Mouse (Mus musculus) CD4-positive helper T cell, adult 2 months (primary cell): ENCODE results near the gene Myo15b.
A peak's percentile ranks its signal among the peaks of the same experiment; 100 is the strongest.

Experiments used
- DNase-seq: peaks from one replicate; pipeline ENCODE4 v3.0.0-alpha.2; 2012; ENCODE audit warnings: low read depth, missing footprints, low spot score

Myo15b gene

DNA sequence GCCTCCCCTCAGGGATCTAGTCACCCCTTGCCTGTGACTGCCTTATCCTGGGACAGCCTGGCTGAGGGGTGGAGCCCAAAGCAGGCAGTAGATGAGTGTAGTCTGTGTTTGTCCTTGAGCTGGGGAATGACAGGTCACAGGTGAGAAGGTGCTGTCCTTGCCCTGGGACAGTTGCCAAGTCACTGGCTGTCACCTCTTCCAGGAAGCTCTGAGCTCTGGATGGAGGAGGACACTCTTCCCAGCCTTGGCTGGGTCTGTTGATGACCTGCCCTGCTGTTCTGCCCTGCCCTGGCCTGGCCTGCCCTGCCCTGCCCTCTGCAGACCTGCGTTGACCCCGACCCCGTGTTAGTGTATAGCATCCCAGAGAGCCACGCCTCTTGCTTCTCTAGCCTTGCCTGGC is 14.2 kb downstream of the Myo15b start:
- DNase-seq: no peak

DNA sequence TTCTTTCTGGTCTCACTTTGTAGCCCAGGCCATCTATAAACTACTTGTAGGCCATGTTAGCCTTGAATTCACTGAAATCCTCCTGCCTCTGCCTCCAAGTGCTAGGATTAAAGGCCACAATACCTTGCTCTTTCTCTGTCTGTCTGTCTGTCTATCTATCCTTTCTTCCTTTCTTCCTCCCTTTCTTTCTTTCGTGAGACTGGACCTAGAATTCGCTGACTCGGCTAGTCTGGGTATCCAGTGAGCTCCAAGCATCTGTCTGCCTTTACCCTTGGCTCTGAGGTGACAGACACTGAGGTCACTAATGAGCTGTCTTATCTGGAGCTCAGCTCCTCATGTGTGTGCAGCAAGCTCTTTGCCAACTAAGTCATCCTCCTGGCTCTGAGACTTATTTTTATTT is 17.7 kb downstream of the Myo15b start:
- DNase-seq: no peak

DNA sequence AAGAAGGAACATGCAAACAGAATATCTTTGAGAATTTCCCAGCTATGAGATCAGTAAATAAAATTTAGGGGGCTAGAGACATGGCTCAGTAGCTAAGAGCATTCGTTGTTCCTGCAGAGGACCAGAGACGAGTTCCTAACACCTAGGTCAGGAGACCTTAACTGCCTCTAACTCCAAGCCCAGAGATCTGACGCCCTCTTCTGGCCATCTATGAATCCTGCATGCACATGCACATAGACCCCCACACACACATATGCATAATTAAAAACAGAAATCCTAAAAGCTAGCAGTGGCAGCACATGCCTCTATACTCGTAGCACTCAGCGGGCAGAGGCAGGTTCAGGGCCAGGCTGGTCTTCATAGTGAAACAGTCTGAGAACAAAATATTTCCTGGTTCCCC is 18.2 kb downstream of the Myo15b start:
- no peak for DNase-seq

DNA sequence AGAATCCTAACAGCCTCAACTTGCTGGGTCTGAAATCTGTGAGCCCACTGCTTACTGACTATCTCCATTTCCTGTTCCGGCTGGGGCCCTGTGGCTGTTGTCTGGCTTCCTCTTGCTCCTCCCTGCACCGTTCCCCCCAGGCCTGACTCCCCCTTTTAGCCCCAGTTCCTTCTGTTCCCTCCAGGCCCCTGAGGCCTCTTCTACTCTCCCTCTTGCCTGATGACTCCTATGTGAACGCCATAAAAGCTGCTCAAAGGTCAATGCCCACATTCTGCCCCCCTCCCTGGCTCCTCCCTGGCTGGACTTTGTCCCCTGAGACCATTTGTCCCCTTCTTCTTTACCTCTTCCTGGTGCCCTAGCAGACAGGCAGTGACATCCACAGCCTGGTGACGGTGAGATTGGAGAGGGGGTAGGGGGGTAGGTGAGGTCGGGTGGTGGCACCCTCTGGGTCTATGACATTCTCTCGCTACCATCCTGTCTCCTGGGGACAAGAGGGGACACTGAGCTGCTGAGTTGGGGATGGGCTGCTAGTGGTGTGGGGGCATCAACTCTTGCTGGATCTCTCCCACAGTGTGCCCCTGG is 19.1 kb downstream of the Myo15b start:
- DNase-seq: no peak

DNA sequence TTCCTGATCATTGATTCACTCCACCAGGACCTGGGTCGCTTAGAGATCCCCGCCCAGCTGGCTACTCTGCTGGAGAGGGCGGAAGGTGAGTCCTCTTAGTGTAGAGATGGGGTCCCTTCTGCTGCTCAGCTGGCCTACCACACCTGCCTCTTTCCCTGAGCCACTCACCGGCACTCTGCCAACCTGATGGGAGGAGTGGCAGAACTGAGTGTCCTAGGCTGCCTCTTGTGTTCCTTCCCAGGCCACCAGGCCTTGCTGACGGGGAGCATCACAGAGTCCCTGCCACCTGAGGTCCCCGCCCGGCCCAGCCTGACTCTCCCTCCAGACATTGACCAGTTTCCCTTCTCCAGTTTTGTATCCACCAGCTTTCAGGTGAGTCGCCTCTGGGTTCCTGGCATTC is 19.9 kb downstream of the Myo15b start:
- DNase-seq: no peak

DNA sequence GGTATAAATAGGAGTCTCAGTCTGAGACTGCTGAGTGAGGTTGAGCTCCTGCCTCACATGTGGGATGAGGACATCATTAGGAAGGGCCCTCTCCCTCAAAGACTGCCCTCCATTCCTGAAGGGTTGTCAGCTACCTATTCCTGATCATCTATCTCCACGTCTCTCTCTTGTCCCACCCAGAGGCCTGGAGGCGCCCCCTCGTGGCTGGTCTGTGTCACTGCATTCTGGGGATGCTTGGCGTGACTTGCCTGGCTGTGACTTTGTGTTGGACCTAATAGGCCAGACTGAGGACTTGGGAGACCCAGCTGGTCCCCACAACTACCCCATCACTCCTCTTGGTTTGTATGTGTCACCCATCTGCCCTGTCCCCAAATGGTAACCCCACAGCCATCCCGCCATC is 22.8 kb downstream of the Myo15b start:
- DNase-seq: peak; percentile 46

DNA sequence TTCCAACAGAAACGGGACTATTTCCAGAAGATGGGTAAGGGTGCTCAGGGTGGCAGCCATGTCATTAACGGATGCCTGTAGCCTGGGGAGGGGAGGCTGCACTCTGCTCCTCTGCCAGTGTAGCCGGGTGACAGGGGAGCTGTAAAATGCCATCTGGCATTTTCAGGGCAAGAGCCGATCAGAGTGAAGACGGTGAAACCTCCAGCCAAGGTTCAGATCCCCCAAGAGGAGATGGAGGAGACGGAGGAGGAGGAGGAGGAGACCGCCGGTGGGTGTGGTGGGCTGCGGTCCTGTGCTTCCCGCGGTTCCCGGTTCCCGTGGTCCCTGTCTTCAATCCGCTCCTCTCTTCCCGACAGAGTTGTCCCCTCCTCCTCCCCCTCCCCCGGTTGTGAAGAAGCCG is 25.0 kb downstream of the Myo15b start:
- DNase-seq: no peak

DNA sequence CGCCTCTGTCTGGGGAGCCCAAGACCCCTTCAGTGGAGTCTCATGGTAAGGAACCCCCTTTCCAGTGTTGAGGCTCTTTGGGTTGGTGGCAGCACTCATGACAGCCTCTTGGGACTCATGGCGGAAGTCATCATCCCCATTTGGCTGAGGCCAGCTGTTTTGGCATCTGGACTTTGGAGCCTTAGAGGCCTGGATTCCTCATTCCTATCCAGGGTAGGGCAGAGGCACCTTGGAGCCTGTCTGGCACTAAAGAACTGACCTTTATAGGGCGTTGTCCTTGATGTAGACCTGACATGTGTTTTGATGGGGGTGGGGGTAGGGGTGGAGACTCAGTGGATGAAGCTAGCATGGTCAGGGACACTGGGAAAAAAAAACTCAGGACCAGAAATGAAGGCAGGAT is 26.2 kb downstream of the Myo15b start:
- DNase-seq: no peak

DNA sequence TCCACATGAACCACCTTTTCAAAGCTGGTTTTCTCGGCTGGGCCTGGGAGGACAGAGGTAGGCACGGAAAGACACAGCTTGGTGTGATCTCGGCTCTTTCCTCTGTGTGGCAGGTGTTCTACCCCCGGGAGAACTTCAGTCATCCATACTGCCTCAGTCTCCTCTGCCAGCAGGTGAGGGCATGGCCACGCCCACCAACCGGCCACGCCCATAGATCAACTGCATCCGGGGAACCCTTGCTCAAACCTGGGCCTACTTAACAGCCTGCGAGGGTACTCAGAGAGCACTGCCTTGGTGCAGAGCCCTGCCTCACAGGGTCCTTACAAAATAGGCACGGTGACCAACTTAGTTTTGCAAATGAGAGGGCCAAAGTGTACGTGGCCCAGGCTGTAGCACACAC is 27.1 kb downstream of the Myo15b start:
- no peak for DNase-seq

DNA sequence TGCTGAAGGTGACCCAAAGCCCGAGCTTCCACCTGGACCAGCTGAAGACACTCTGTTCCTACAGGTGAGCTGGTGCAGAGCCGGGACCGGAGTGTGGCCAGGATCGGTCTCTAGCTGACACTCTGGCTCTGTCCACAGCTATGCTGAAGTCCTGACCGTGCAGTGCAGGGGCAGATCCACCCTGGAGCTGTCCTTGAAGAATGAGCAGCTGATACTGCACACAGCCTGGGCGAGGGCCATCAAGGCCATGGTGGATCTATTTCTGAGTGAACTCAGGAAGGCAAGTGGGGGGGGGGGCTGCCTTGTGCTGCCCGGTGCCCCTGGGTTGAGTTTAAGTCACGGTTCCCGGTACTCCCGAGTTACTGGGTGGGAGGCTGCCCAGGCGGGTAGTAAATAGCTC is 28.2 kb downstream of the Myo15b start:
- DNase-seq: no peak

DNA sequence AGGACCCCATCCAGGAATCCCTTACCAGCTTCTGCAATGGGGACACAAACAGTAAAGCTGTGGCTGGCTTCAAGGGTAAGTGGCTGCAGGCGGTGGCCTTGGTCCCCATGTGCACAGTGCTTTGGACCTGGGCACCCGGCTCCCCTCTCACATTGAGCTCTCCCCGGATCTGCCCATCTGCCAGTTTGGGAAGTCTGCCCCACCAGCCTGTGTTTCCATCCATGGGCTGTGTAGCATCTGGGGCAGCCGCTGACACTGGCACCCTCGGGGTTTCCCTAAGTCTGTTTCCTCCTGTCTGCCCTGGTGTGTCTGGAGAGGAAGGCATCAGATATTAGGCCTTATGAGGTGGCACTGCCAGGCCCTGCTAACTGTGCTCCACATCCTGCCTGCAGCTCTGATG is 29.8 kb downstream of the Myo15b start:
- DNase-seq: no peak

DNA sequence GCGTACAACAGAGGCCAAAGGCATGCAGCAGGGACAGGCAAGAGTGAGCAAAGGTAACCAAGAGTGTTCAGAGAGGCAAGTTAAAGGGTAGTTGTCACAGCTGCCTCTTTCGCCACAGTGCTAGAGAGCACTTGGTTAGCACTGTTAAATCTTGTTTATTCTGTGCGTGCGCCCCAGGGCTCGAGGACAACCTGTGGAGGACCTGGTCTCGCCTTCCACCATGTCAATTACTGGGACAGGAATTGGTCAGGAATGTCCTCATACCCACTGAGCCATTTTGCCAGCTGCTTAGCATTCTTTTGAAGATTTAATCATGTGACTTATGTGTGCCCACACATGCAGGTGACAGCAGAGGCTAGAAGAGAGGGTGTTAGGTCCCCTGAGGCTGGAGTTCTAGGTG is 31.0 kb downstream of the Myo15b start:
- DNase-seq: no peak

DNA sequence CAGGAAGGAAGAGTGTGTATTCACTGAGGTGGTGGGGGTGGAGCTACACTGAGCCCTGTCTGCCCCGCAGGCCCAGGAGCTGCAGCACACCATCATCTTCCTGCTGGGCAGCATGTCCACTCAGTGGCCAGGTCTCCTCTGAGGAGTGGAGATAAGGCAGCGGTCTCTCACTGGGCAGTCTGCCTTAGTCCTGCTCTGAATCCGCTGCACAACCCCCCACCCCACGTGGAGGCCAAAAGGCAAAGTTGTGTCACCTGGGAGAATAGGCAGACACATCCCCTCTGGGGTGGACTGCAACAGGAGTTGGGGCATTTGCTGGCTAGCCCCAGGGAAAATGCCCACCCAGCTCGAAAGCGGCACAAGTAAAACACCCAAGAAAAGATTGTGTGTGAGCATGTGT is 34.0 kb downstream of the Myo15b start:
- no peak for DNase-seq

DNA sequence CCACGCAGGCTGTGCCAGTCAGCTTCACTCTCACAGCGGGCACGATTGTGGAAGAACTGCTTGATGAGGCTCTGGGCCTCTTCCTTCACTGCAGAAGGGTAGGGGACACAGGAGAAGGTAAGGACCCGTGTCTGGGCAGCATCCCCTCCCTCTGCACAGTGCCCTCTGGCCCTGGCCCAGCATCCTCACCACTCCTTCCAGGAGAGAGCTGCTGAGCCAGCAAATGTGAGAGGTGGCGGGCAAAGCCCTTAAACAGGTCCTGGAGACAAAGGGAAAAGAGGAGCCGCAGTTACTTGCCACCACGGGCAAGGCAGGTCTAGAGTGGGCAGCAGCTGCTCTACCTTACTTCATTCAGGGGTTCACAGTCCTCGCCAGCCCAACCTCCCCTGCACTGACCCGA is 34.9 kb downstream of the Myo15b start:
- DNase-seq: no peak

DNA sequence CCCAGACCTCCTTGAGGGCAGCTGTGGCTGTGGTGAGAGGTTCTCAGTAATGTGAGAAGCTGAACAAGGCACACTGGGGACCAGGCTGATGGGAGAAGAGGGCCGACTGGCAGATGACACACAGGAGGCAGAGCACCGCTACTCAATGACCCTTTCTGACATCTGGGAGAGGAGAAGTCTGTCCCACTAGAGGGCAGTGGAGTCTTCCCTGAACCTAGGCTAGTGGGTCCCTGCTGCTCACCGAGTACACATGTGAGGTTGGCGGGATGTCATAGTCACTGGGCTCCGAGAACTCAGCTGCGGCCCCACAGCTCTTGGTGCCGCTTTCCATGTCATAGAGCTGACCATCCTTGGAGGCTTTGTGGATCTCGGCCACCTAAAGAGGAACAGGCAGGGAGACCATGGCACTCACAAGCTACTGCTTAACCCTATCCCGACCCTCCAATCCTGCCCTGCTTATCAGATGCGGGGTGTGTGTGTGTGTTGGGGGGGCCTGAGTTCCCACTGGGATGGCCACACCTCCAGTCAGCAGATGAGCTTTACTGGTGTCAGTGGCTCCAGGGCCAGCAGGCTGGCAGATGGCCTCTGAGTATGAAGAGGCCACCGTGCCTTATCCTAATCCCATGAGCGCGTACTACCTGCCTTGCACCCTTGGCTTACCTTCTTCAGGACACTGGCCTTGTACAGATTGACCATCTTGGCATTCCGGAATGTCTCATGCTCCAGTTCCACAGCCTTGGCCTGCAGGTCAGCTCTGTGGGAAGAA is 36.7 kb downstream of the Myo15b start:
- DNase-seq: no peak

DNA sequence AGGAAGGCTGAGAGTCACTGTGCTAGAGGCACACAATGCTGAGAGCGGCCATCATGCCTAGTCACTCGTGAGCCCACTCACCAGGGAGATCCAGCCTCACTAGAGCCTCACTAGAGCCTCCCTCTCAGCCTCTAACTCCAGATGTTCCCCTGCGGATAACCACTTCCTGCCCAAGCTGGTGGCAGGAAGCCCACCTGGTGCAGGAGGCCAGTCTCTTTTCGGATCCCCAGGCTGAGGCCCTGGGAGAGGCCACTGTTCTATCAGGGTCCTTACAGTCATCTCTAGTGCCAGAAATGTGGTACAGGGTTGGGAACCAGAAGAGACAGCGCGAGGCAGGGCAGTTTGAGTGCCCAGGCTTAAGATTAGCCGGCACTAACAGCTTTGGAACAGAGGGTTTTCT is 40.2 kb downstream of the Myo15b start:
- DNase-seq: peak; percentile 58

DNA sequence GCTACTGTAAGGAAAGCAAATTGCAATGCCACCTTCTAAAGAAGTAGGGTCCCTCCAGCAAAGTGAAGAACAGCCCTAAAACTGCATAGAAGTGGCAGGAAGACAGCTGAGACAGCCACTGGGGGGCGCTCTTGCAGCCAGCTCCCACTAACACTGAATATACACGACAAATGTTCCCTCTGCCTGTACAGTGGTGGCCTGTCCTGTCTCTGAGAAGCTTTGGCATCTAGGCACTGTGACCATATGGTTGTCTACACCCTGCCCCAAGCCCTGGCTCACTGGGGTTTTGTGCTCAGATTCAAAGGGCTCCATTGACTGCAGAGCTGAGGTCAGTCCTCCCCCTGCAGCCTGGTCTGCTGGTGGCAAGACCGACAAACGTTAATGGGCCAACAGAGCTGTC is 40.7 kb downstream of the Myo15b start:
- peak; percentile 51 for DNase-seq

DNA sequence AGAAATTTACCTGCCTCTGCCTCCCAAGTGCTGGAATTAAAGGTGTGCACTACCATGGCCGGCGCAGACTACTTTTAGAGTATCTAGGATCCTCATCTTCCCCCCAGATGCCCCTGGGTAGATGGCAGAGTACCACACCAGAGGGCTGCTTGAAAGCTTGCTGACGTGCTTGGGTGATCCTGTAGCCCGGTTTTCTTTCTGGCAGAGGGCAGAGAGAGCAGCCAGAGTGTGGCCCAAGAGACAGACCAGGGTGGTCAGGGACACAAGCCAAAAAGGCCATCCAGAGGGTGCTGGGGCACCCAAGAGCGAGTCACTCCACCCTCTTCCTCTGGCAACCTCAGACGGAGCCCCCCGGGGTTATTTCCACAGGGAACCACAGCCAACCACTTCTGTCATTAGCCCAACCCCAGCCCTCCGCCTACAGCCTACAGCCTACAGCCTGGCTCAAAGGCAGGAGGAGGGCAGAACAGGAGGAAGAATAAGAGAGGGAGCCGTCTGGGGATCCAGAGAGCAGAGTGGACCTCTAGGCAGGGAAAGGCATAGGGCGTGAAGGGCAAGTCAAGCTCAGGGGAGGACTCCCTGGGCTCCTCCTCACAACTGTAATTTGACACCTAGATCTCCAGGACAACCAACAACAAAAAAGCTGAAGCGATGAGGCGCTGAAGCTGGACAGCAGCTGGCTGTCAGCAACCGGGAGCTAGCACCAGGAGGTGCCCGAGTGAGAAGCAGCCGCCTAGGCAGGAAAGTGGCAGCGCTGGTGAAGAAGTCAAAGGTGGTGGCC is 41.5 kb downstream of the Myo15b start, which contains the start of gene Smim5:
Smim5 (plus strand) TSS at position 481 of the 781 bp plus-strand sequence.
- no peak for DNase-seq

DNA sequence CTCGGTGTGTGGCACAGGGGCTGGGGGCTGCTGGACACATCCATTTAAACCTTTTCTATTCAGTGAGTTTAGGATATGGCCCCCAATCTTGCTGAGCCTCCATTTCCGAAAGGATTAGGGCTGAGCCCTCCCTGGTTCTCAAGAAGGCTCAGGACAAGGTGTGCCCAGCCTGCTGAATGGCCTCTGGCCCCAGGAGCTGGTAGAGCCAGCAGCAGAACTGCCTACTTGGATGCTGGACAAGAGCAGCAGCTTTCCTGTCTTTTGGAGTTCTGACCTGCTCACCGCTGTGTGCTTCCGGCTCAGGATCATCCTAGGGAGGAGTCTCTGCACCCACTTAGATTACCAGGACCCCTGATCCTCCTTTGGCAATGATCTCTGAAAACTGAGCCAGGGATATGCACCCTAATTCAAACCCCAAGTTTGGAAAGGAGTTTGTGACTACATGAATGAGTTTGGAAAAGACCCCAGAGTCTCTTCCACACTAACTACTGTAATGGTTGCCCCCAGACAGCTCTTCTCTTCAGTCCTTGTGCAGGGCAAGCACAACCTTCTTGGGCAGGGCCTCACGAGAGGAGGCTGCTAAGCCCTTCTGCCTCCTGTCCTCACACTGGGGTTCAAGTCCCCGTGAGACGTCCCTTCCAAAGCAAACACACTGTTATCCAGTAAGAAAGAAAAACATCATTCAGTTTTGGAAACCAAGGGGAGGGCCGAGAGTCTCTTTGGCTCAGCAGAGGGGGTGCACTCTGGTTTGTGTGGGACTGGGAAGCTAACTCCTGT is 42.5 kb downstream of the Myo15b start:
- DNase-seq: no peak

DNA sequence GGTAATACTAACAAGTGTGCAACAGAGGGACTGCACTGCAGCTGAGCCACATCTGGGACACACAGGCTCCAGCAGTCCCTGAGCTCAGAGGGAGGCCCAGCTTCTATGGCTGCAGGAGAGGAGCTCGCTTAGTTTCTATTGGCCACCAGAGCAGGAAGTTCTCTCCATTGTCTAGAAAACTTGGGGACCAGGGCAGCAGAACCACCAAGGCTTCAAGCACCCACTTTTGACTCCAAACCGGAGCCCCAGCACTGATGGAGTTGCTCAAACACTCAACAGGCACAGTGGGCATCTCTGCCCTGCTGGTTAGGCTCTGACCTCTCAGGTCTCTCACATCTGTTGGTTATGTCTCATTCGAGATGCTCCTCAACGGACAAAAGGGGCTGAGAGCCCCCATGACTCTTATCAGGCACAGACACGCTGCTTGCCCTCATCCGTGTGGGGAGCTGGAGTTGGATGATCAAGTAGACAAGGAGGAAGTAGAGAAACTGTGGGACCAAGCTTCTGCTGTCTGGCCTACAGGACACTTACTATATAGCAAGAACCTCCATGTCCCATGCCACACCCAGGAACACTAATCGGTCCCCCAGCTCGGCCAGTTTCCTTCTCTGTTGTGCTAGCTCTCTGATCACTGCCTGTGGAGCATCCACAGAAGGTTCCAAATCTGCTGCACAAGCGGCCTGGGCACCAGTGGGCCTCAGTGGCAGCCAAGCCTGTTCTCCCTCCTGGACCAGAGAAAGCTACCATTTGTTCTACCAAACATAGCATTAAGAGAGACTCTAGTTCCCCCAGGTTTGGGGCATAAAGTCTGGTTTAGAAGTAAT is 43.3 kb downstream of the Myo15b start:
- DNase-seq: no peak

DNA sequence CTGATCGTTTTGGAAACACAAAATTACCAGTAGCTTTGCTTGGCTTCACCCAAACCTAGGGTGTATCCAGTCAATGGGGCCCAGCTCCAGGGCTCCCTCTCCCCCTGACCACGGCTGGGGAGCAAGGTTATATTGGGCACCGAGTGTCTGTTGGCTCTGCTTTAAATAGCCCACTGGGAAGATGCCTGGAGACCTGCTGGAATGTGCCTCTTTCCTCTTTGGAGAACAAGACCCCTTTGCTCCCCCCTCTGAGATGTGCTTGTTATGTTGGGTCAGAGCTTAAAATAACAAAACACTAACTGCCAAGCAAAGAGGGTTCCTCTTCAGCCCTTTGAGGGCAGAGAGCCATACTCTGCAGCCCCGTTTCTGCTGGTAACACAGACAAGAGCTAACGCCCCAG is 44.0 kb downstream of the Myo15b start:
- DNase-seq: no peak
